Mouse (Mus musculus) heart, adult 2 months (tissue): ENCODE results near the gene Reg4. TPM values are rescaled to one million over a fixed set of nuclear protein-coding genes. Genes with fewer than 3 reads are reported as not detected.
A peak's percentile ranks its signal among the peaks of the same experiment; 100 is the strongest.

ENCODE experiments used
- DNase-seq, 2 experiments: peaks; one replicate each; pipeline ENCODE4 v3.0.0; 2021
- H3K27ac ChIP-seq: fragments of 200-600 bp; 2 replicates; pipeline ENCODE4 v1.8.1; 2022
- H3K27me3 ChIP-seq: fragments of 200-500 bp; 2 replicates; pipeline ENCODE4 v1.6.1; 2012; ENCODE audit warnings: mild to moderate bottlenecking, low read length, inconsistent platforms, mixed read lengths; ENCODE audit not compliant: control insufficient read depth, insufficient read depth
- H3K36me3 ChIP-seq: fragments of 200-500 bp; 2 replicates; pipeline ENCODE4 v1.6.1; 2012; ENCODE audit warnings: low read length, inconsistent platforms; ENCODE audit not compliant: control insufficient read depth, insufficient read depth
- H3K4me1 ChIP-seq: fragments of 200-500 bp; 2 replicates; pipeline ENCODE4 v1.6.1; 2011; ENCODE audit warnings: low read length; ENCODE audit not compliant: control insufficient read depth, insufficient read depth
- H3K4me3 ChIP-seq: fragments of 200-600 bp; 2 replicates; pipeline ENCODE4 v1.8.1; 2022
- H3K79me2 ChIP-seq: fragments of 200-500 bp; replicated peaks from 2 replicates; pipeline ENCODE4 v1.6.1; 2012; ENCODE audit warnings: mild to moderate bottlenecking, inconsistent platforms, low read length, moderate library complexity, mixed read lengths; ENCODE audit not compliant: control insufficient read depth, insufficient read depth
- H3K9ac ChIP-seq: fragments of 200-500 bp; 2 replicates; pipeline ENCODE4 v1.6.1; 2012; ENCODE audit warnings: low read depth, mild to moderate bottlenecking, control low read depth, inconsistent platforms, low read length, mixed read lengths
- CTCF ChIP-seq: fragments of 200-600 bp; IDR thresholded peaks from 2 replicates; pipeline ENCODE4 v1.8.1; 2022; ENCODE audit warnings: antibody characterized with exemption, mild to moderate bottlenecking, moderate library complexity
- EP300 ChIP-seq: fragments of 200-500 bp; IDR thresholded peaks from 2 replicates; pipeline ENCODE4 v1.6.1; 2011; ENCODE audit warnings: low read depth, low read length, control low read depth; ENCODE audit not compliant: insufficient read depth
- POLR2A ChIP-seq: fragments of 200-500 bp; IDR thresholded peaks from 2 replicates; pipeline ENCODE4 v1.6.1; 2011; ENCODE audit warnings: mild to moderate bottlenecking, low read depth, low read length, control low read depth; ENCODE audit not compliant: insufficient read depth
- WGBS: fragments of 180-500 bp; shearing (Covaris S2); methylation state at CpG from one replicate; pipeline ENCODE4 v1.1.7; 2018; 5-methylcytosine and 5-hydroxymethylcytosine counted together
- intact Hi-C: fragments of 180-260 bp; cut with DNase I; formaldehyde crosslinking; loops from one replicate; pipeline ENCODE4 v1.15.1; 2025
- long read RNA-seq: library from polyadenylated mRNA; stranded (forward); transcript quantifications from one replicate; pipeline ENCODE4 v2.0.0, GENCODE M21; 2021
- polyA plus RNA-seq: library from polyadenylated mRNA; depleted of rRNA; stranded (reverse); fragments of >200 nt; gene quantifications from 2 replicates; pipeline ENCODE4 v1.2.3, GENCODE M21; 2012; rRNA removed
- total RNA-seq, 2 experiments: library from RNA; stranded (reverse); gene quantifications; 2 replicates each; pipeline ENCODE4 v1.2.3; 2021

Reg4 gene
- total RNA-seq (not detected), polyA plus RNA-seq (not detected in 2 replicates)
- long read RNA-seq, result 0 reads

DNA sequence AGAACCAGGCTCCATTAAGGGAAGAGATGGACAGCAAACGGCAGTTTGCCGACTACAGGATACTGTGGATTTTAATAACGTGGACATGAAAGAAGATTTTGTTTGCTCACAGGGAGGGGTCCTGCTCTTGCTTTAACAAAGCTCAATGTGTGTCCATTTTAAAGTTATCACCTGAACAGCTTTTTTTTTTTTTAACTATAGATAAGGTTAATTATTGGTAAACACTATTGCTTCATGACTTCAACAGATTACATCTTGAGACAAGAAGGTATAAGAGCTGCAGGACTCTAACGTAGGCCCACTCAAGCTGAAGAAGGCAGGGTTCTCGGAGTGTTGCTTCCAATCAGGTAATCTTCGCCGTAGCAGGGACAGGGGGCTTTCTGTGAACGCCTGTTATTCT, at the start of gene Reg4:
TSS of gene Reg4 (plus strand) at position 301 of the 400 bp plus-strand sequence.
- Histone ChIP-seq H3K27me3 (no peaks in the 10 kb centered on the region), H3K4me1 (no peaks in the 10 kb centered on the region; the same call in 1 of the 2 replicates), H3K36me3 (no peaks in the 10 kb centered on the region), H3K27ac (no peak within 1 kb of the TSS), H3K4me3 (no peak within 1 kb of the TSS), H3K79me2 (no peaks in the 10 kb centered on the region), H3K9ac (no peak within 1 kb of the TSS)
- intact Hi-C loops, result loop anchor here (10.0 kb wide), 1 partner anchor 177 kb away; no protein-coding TSS in a partner anchor
- 80% methylated on average over 8 of the region's 8 CpGs for WGBS
- DNase-seq, result no peak
- TF ChIP-seq EP300 (no peak), CTCF (no peak), POLR2A (no peak)

DNA sequence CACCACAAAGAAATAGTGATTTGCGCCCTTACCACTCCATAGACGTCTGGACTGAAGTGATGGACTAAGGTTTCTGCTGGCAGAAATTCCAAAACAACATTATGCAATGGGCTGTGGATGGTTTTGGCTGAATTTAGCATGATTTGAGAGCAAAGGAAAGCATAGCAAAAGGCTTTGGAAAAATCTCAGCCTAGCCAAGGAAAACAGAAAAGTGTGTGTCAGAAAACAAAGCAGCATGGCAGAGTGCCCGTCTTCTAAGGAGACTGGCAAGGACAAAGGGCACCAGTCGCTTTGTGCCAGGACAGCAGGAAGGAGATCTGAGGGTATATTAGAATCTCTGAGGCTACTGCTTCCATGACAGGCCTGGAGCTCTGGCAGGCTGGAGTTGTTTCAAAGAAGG, 43.6 kb upstream of the Reg4 start:
- 36% methylated on average over 4 of the region's 4 CpGs for WGBS
- TF ChIP-seq POLR2A (no peak), CTCF (no peak), EP300 (no peak)

DNA sequence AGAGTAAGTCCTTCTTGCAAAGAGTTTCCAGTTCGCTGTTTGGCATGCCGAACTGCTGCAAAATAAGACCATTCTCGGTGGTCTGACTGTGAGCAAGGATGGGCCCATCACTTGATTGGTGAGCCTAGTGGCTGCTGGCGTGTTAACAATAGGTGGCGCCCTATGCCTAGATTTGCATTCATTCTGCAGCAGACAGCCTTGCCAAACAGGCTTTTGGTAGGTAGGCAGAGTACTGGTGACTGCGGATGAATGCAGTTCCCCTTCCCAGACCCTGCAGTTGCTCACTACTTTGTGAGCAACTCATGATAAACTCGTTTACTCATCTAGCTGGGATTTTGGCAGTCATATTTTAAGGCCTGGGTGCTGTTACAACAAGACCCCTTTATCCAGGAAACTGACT, 41.2 kb upstream of the Reg4 start:
- Histone ChIP-seq H3K4me1 (peaks cover 1% of the 10 kb centered on the region; the same call in 1 of the 2 replicates), H3K27me3 (no peaks in the 10 kb centered on the region), H3K27ac (no peak overlapping the region), H3K4me3 (no peak overlapping the region), H3K79me2 (no peaks in the 10 kb centered on the region), H3K36me3 (no peaks in the 10 kb centered on the region), H3K9ac (no peak overlapping the region)
- 34% methylated on average over 7 of the region's 7 CpGs for WGBS
- intact Hi-C loops, result loop anchor here (5.0 kb wide), 1 partner anchor 131 kb away; no protein-coding TSS in a partner anchor
- TF ChIP-seq CTCF (peak; percentile 52), POLR2A (no peak)
- peak in 1 of 2 experiments; percentile 31 for DNase-seq

More for the DNA sequence above, 43.6 kb upstream of the Reg4 start:
- no peaks in the 10 kb centered on the region for H3K36me3 ChIP-seq
- no peaks in the 10 kb centered on the region for H3K79me2 ChIP-seq
- H3K27me3 ChIP-seq, result no peaks in the 10 kb centered on the region
- peak in 1 of 2 experiments; percentile 43 for DNase-seq
- H3K9ac ChIP-seq, result no peak overlapping the region
- H3K4me3 ChIP-seq, result no peak overlapping the region
- no peak overlapping the region; the same call in 1 of the 2 replicates for H3K27ac ChIP-seq
- H3K4me1 ChIP-seq, result peaks cover 1% of the 10 kb centered on the region; the same call in 1 of the 2 replicates
- intact Hi-C loops, result loop anchor here (5.0 kb wide), 1 partner anchor 49 kb away; no protein-coding TSS in a partner anchor

- no peak overlapping the region for H3K27ac ChIP-seq
- no peak overlapping the region for H3K4me3 ChIP-seq
- TF ChIP-seq EP300 (no peak), POLR2A (no peak), CTCF (no peak)
- no peaks in the 10 kb centered on the region for H3K27me3 ChIP-seq
- no peak for DNase-seq
- no peak overlapping the region for H3K9ac ChIP-seq
- intact Hi-C loops, result no loop called here
- no peaks in the 10 kb centered on the region for H3K4me1 ChIP-seq
- 74% methylated on average over 10 of the region's 10 CpGs for WGBS
- H3K36me3 ChIP-seq, result no peaks in the 10 kb centered on the region
- H3K79me2 ChIP-seq, result no peaks in the 10 kb centered on the region
These were observed 36.7 kb upstream of the Reg4 start for GRCm38 (mm10) chr3:98185163-98185714.

DNA sequence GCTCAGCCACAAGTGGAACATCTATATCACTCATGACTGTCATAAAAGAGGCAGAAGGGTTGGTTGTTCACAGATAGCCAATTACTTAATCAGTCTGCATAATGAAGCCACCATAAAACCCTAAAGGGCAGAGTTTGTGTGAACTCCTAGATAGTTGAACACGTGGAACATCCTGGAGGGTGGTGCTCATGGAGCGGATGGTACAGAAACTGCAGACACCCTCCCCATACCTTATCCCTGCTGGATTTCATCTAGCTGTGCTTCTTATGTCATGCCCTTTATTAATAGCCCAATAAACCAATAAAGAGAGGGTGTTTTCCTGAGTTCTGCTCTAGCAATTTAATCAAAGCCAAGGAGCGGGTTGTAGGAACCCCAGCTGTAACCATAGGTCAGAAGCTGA, 34.2 kb upstream of the Reg4 start:
- no peak for DNase-seq
- no peak for TF ChIP-seq CTCF
- TF ChIP-seq EP300, result no peak
- TF ChIP-seq POLR2A, result no peak
- Histone ChIP-seq H3K27ac (no peak overlapping the region), H3K9ac (no peak overlapping the region), H3K4me3 (no peak overlapping the region), H3K36me3 (no peaks in the 10 kb centered on the region), H3K4me1 (no peaks in the 10 kb centered on the region), H3K79me2 (no peaks in the 10 kb centered on the region), H3K27me3 (no peaks in the 10 kb centered on the region)
- intact Hi-C loops, result no loop called here
- 91% methylated on average over 3 of the region's 3 CpGs for WGBS

DNA sequence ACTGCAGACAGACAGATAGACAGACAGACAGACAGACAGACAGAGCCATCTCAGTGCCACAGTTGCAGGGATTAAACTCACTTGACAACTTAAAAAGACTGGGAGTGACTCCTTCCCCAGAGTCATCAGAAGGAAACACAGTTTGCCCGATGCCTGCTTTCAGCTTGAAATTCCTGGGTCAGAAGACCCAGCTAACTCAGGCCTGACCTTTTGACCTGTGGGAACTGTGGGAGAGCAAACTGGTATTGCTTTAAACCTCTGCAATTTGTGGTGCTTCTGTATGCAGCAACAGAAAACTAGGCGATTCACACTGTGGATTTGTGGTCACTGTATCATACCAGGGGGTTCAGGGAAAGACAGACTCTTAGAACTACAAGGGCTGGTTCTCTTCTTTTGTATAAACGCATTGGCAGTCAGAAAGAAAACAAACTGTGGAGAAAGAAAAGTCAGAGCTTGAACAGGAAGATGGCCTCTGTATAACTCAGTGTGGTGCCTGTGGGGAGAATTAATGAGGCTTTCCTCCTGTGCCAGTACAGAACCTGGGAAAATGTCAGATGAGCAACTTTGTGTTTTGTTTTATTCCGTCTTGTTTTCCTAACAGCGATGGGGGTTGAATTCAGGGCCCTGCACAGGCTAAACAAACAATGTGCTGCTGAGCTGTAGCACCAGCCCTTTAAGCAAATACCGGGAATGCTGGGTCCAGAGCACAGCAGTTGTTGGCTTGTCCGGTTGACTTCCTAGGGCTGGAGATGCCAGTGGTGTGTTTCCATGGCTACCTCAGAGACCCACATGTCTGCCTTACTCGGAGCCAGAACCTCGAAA, 24.0 kb upstream of the Reg4 start:
- H3K9ac ChIP-seq, result no peak overlapping the region
- no peaks in the 10 kb centered on the region for H3K27me3 ChIP-seq
- no peak overlapping the region for H3K27ac ChIP-seq
- intact Hi-C loops, result no loop called here
- H3K4me1 ChIP-seq, result peaks cover 1% of the 10 kb centered on the region; the same call in 1 of the 2 replicates
- no peak overlapping the region for H3K4me3 ChIP-seq
- TF ChIP-seq POLR2A (no peak), CTCF (no peak), EP300 (no peak)
- H3K79me2 ChIP-seq, result no peaks in the 10 kb centered on the region
- WGBS, result 41% methylated on average over 9 of the region's 9 CpGs
- H3K36me3 ChIP-seq, result no peaks in the 10 kb centered on the region
- no peak for DNase-seq
